Mouse (Mus musculus): ENCODE results near the gene Nxt2. TPM values are rescaled to one million over a fixed set of nuclear protein-coding genes. Genes with fewer than 3 reads are reported as not detected.
A peak's percentile ranks its signal among the peaks of the same experiment; 100 is the strongest.

Nxt2 gene
- polyA plus RNA-seq (2015; fragmentation: Nextera tagmentation; extraction: Ambion mirVana), result 10.3 and 12.3 TPM in 2 replicates

- ATAC-seq (replicated peaks; ENCODE audit: extremely low read depth, insufficient read depth, low FRiP score), result no peak
- peak within 1 kb of the TSS; percentile 92; the same call in 1 of the 2 replicates for H3K27ac ChIP-seq (ENCODE audit: low read length)
Observed at GRCm38 (mm10) chrX:142226542-142226941, at the start of gene Nxt2. Nxt2 (plus strand) TSS chrX:142226770.

GRCm38 (mm10) chrX:142176981-142177380, 49.6 kb upstream of the Nxt2 start:
- Histone ChIP-seq H3K9ac (ENCODE audit: low read length) (no peak overlapping the region), H3K27me3 (ENCODE audit: control insufficient read depth, insufficient read depth, low read length) (no peaks in the 10 kb centered on the region), H3K4me3 (ENCODE audit: low read length) (no peak overlapping the region), H3K4me2 (ENCODE audit: low read depth, low read length) (no peak overlapping the region), H3K27ac (ENCODE audit: low read length) (no peak overlapping the region), H3K4me1 (ENCODE audit: control insufficient read depth, insufficient read depth, low read length) (no peaks in the 10 kb centered on the region), H3K9me3 (replicated peaks; ENCODE audit: control insufficient read depth, low read length) (no peaks in the 10 kb centered on the region), H3K36me3 (ENCODE audit: control insufficient read depth, insufficient read depth) (no peaks in the 10 kb centered on the region)
- ATAC-seq (replicated peaks; ENCODE audit: extremely low read depth, insufficient read depth, low FRiP score), result no peak

More at GRCm38 (mm10) chrX:142226542-142226941, at the start of gene Nxt2:
- H3K9ac ChIP-seq (ENCODE audit: low read length), result no peak within 1 kb of the TSS
- 86% methylated on average over 14 of the region's 14 CpGs for WGBS
- H3K4me1 ChIP-seq (ENCODE audit: control insufficient read depth, insufficient read depth, low read length), result no peaks in the 10 kb centered on the region
- no peaks in the 10 kb centered on the region for H3K9me3 ChIP-seq (replicated peaks; ENCODE audit: control insufficient read depth, low read length)
- H3K36me3 ChIP-seq (ENCODE audit: control insufficient read depth, insufficient read depth), result no peaks in the 10 kb centered on the region
- peak within 1 kb of the TSS; percentile 68 for H3K4me2 ChIP-seq (ENCODE audit: low read depth, low read length)
- H3K27me3 ChIP-seq (ENCODE audit: control insufficient read depth, insufficient read depth, low read length), result no peaks in the 10 kb centered on the region
- peak within 1 kb of the TSS; percentile 66 for H3K4me3 ChIP-seq (ENCODE audit: low read length)

- no peak overlapping the region for H3K4me2 ChIP-seq (ENCODE audit: low read depth, low read length)
- H3K9me3 ChIP-seq (replicated peaks; ENCODE audit: control insufficient read depth, low read length), result no peaks in the 10 kb centered on the region
- H3K27me3 ChIP-seq (ENCODE audit: control insufficient read depth, insufficient read depth, low read length), result peaks cover 3% of the 10 kb centered on the region
- no peak overlapping the region for H3K9ac ChIP-seq (ENCODE audit: low read length)
- no peak overlapping the region for H3K27ac ChIP-seq (ENCODE audit: low read length)
- H3K36me3 ChIP-seq (ENCODE audit: control insufficient read depth, insufficient read depth), result no peaks in the 10 kb centered on the region
- H3K4me3 ChIP-seq (ENCODE audit: low read length), result no peak overlapping the region
- H3K4me1 ChIP-seq (ENCODE audit: control insufficient read depth, insufficient read depth, low read length), result no peaks in the 10 kb centered on the region
- no peak for ATAC-seq (replicated peaks; ENCODE audit: extremely low read depth, insufficient read depth, low FRiP score)
- 73% methylated on average over 2 of the region's 2 CpGs for WGBS
Observed at GRCm38 (mm10) chrX:142182026-142182425, 44.5 kb upstream of the Nxt2 start.

GRCm38 (mm10) chrX:142189023-142189703, 37.4 kb upstream of the Nxt2 start:
- Histone ChIP-seq H3K4me2 (ENCODE audit: low read depth, low read length) (peak overlapping the region; percentile 29; the same call in 1 of the 2 replicates), H3K9me3 (replicated peaks; ENCODE audit: control insufficient read depth, low read length) (no peaks in the 10 kb centered on the region), H3K27ac (ENCODE audit: low read length) (no peak overlapping the region), H3K9ac (ENCODE audit: low read length) (no peak overlapping the region), H3K4me1 (ENCODE audit: control insufficient read depth, insufficient read depth, low read length) (no peaks in the 10 kb centered on the region), H3K27me3 (ENCODE audit: control insufficient read depth, insufficient read depth, low read length) (peaks cover 3% of the 10 kb centered on the region), H3K36me3 (ENCODE audit: control insufficient read depth, insufficient read depth) (no peaks in the 10 kb centered on the region), H3K4me3 (ENCODE audit: low read length) (no peak overlapping the region)
- 32% methylated on average over 22 of the region's 22 CpGs for whole genome bisulfite sequencing
- no peak for ATAC-seq (replicated peaks; ENCODE audit: extremely low read depth, insufficient read depth, low FRiP score)

GRCm38 (mm10) chrX:142190355-142190754, 36.2 kb upstream of the Nxt2 start:
- no peaks in the 10 kb centered on the region for H3K4me1 ChIP-seq (ENCODE audit: control insufficient read depth, insufficient read depth, low read length)
- no peak overlapping the region for H3K4me3 ChIP-seq (ENCODE audit: low read length)
- no peak overlapping the region for H3K27ac ChIP-seq (ENCODE audit: low read length)
- no peak overlapping the region for H3K4me2 ChIP-seq (ENCODE audit: low read depth, low read length)
- WGBS, result 74% methylated on average over 2 of the region's 2 CpGs
- no peak for ATAC-seq (replicated peaks; ENCODE audit: extremely low read depth, insufficient read depth, low FRiP score)
- H3K9ac ChIP-seq (ENCODE audit: low read length), result no peak overlapping the region
- H3K36me3 ChIP-seq (ENCODE audit: control insufficient read depth, insufficient read depth), result no peaks in the 10 kb centered on the region
- H3K9me3 ChIP-seq (replicated peaks; ENCODE audit: control insufficient read depth, low read length), result no peaks in the 10 kb centered on the region
- peaks cover 1% of the 10 kb centered on the region for H3K27me3 ChIP-seq (ENCODE audit: control insufficient read depth, insufficient read depth, low read length)

- 64% methylated on average over 6 of the region's 6 CpGs for WGBS
Observed at GRCm38 (mm10) chrX:142194420-142194819, 32.1 kb upstream of the Nxt2 start.

GRCm38 (mm10) chrX:142195551-142195950, 31.0 kb upstream of the Nxt2 start:
- Histone ChIP-seq H3K4me2 (ENCODE audit: low read depth, low read length) (no peak overlapping the region), H3K36me3 (ENCODE audit: control insufficient read depth, insufficient read depth) (no peaks in the 10 kb centered on the region), H3K4me3 (ENCODE audit: low read length) (no peak overlapping the region), H3K9me3 (replicated peaks; ENCODE audit: control insufficient read depth, low read length) (no peaks in the 10 kb centered on the region), H3K4me1 (ENCODE audit: control insufficient read depth, insufficient read depth, low read length) (no peaks in the 10 kb centered on the region), H3K27ac (ENCODE audit: low read length) (no peak overlapping the region), H3K9ac (ENCODE audit: low read length) (no peak overlapping the region), H3K27me3 (ENCODE audit: control insufficient read depth, insufficient read depth, low read length) (no peaks in the 10 kb centered on the region)
- WGBS, result 68% methylated on average over 1 of the region's 1 CpGs
- ATAC-seq (replicated peaks; ENCODE audit: extremely low read depth, insufficient read depth, low FRiP score), result no peak

More at GRCm38 (mm10) chrX:142194420-142194819, 32.1 kb upstream of the Nxt2 start:
- H3K4me2 ChIP-seq (ENCODE audit: low read depth, low read length), result no peak overlapping the region
- no peaks in the 10 kb centered on the region for H3K4me1 ChIP-seq (ENCODE audit: control insufficient read depth, insufficient read depth, low read length)
- no peaks in the 10 kb centered on the region for H3K36me3 ChIP-seq (ENCODE audit: control insufficient read depth, insufficient read depth)
- H3K9ac ChIP-seq (ENCODE audit: low read length), result no peak overlapping the region
- no peak overlapping the region for H3K27ac ChIP-seq (ENCODE audit: low read length)
- H3K9me3 ChIP-seq (replicated peaks; ENCODE audit: control insufficient read depth, low read length), result no peaks in the 10 kb centered on the region
- H3K27me3 ChIP-seq (ENCODE audit: control insufficient read depth, insufficient read depth, low read length), result no peaks in the 10 kb centered on the region
- no peak overlapping the region for H3K4me3 ChIP-seq (ENCODE audit: low read length)
- ATAC-seq (replicated peaks; ENCODE audit: extremely low read depth, insufficient read depth, low FRiP score), result no peak

GRCm38 (mm10) chrX:142196831-142197230, 29.7 kb upstream of the Nxt2 start, which contains the start of gene Gucy2f:
Gucy2f (minus strand) TSS chrX:142196931.
- Histone ChIP-seq H3K4me2 (ENCODE audit: low read depth, low read length) (no peak within 1 kb of the TSS), H3K4me3 (ENCODE audit: low read length) (no peak within 1 kb of the TSS), H3K9ac (ENCODE audit: low read length) (no peak within 1 kb of the TSS), H3K27me3 (ENCODE audit: control insufficient read depth, insufficient read depth, low read length) (no peaks in the 10 kb centered on the region), H3K36me3 (ENCODE audit: control insufficient read depth, insufficient read depth) (no peaks in the 10 kb centered on the region), H3K27ac (ENCODE audit: low read length) (no peak within 1 kb of the TSS), H3K9me3 (replicated peaks; ENCODE audit: control insufficient read depth, low read length) (no peaks in the 10 kb centered on the region), H3K4me1 (ENCODE audit: control insufficient read depth, insufficient read depth, low read length) (no peaks in the 10 kb centered on the region)
- ATAC-seq (replicated peaks; ENCODE audit: extremely low read depth, insufficient read depth, low FRiP score), result no peak
- WGBS, result 26% methylated on average over 5 of the region's 5 CpGs

GRCm38 (mm10) chrX:142200295-142200694, 26.3 kb upstream of the Nxt2 start:
- H3K9me3 ChIP-seq (replicated peaks; ENCODE audit: control insufficient read depth, low read length), result no peaks in the 10 kb centered on the region
- H3K4me2 ChIP-seq (ENCODE audit: low read depth, low read length), result no peak overlapping the region
- H3K4me3 ChIP-seq (ENCODE audit: low read length), result no peak overlapping the region
- H3K36me3 ChIP-seq (ENCODE audit: control insufficient read depth, insufficient read depth), result no peaks in the 10 kb centered on the region
- WGBS, result 10% methylated on average over 3 of the region's 3 CpGs
- H3K9ac ChIP-seq (ENCODE audit: low read length), result no peak overlapping the region
- no peak overlapping the region for H3K27ac ChIP-seq (ENCODE audit: low read length)
- H3K4me1 ChIP-seq (ENCODE audit: control insufficient read depth, insufficient read depth, low read length), result no peaks in the 10 kb centered on the region
- no peak for ATAC-seq (replicated peaks; ENCODE audit: extremely low read depth, insufficient read depth, low FRiP score)
- no peaks in the 10 kb centered on the region for H3K27me3 ChIP-seq (ENCODE audit: control insufficient read depth, insufficient read depth, low read length)
